Mouse (Mus musculus): Measurements from ENCODE around the gene Ddah1. TPM values are rescaled to one million over a fixed set of nuclear protein-coding genes. Genes with fewer than 3 reads are reported as not detected.

The Ddah1 gene
- polyA plus RNA-seq, 1 experiment = 43.7 TPM

DNA sequence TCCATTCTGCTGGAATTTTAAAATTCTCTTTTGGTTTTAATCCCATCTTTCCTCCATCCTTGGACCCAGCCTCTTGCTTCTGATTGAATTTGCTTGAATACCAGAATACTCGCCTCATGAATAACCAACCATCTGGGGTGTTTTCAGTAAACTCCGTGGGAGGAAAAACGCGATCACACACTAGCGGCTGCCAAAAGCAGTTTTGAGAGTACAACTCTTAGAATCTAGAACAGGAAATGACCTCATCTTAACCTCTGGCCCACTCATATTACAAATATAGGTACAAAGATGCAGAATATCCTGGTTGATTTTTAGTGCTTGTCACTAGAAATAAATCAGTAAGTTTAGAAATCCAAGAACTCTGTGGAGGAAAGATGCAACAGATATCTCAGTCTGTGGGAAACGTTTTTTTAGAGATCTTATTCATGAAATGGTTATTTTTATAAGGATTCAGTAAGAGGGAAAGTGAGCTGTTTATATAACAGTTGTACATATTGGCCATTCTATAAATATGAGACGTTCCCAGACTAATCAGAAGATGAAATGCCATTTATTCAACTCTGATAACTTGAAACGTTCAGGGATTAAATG is 75.6 kb downstream of the Ddah1 start:
- H3K9me3 ChIP-seq (replicated peaks; ENCODE audit: control insufficient read depth, insufficient read depth, low read length, poor library complexity, severe bottlenecking) = no peaks in the 10 kb centered on the region
- H3K36me3 ChIP-seq (ENCODE audit: control insufficient read depth, insufficient read depth, low read length, poor library complexity, severe bottlenecking) = no peaks in the 10 kb centered on the region
- no peak overlapping the region for H3K9ac ChIP-seq (ENCODE audit: low read depth, poor library complexity, severe bottlenecking)
- no peak overlapping the region for H3K4me3 ChIP-seq (ENCODE audit: low read depth, low read length)
- no peaks in the 10 kb centered on the region for H3K27me3 ChIP-seq (ENCODE audit: control insufficient read depth, insufficient read depth, low read length, poor library complexity, severe bottlenecking)
- H3K27ac ChIP-seq (ENCODE audit: insufficient read depth, low read length) = no peak overlapping the region
- no peaks in the 10 kb centered on the region for H3K4me1 ChIP-seq (ENCODE audit: control insufficient read depth, insufficient read depth, low read length)
- TF ChIP-seq EP300 (IDR thresholded peaks at IDR 0.05; ENCODE audit: insufficient read depth, low read depth, low read length) (no peak), CTCF (IDR thresholded peaks at IDR 0.05; ENCODE audit: low read depth, low read length) (no peak), POLR2A (IDR thresholded peaks at IDR 0.05; ENCODE audit: insufficient read depth, low read length) (no peak)

DNA sequence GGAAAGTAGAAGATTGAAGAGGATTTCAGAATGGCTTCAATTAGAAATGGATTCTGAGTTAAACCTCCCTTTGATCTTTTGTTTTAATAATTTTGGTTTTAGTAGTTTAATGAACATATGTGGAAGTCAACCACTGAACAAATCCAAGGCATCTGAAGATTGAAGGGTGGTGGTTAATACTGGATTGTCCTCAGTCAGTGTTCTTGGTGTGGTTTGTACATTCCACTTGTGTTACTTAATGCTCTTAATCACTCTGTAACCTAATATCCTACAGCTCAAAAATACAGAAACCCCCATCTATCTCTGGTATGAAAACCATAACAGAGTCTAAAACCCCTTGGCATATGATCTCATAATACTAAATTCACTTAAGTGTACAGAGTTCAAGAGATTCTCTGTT is 79.8 kb downstream of the Ddah1 start:
- H3K27me3 ChIP-seq (ENCODE audit: control insufficient read depth, insufficient read depth, low read length, poor library complexity, severe bottlenecking) = no peaks in the 10 kb centered on the region
- H3K36me3 ChIP-seq (ENCODE audit: control insufficient read depth, insufficient read depth, low read length, poor library complexity, severe bottlenecking) = no peaks in the 10 kb centered on the region
- no peak overlapping the region for H3K9ac ChIP-seq (ENCODE audit: low read depth, poor library complexity, severe bottlenecking)
- H3K9me3 ChIP-seq (replicated peaks; ENCODE audit: control insufficient read depth, insufficient read depth, low read length, poor library complexity, severe bottlenecking) = no peaks in the 10 kb centered on the region
- no peak overlapping the region for H3K27ac ChIP-seq (ENCODE audit: insufficient read depth, low read length)
- no peak overlapping the region for H3K4me3 ChIP-seq (ENCODE audit: low read depth, low read length)
- TF ChIP-seq CTCF (IDR thresholded peaks at IDR 0.05; ENCODE audit: low read depth, low read length) = no peak
- no peak for TF ChIP-seq EP300 (IDR thresholded peaks at IDR 0.05; ENCODE audit: insufficient read depth, low read depth, low read length)
- H3K4me1 ChIP-seq (ENCODE audit: control insufficient read depth, insufficient read depth, low read length) = no peaks in the 10 kb centered on the region

DNA sequence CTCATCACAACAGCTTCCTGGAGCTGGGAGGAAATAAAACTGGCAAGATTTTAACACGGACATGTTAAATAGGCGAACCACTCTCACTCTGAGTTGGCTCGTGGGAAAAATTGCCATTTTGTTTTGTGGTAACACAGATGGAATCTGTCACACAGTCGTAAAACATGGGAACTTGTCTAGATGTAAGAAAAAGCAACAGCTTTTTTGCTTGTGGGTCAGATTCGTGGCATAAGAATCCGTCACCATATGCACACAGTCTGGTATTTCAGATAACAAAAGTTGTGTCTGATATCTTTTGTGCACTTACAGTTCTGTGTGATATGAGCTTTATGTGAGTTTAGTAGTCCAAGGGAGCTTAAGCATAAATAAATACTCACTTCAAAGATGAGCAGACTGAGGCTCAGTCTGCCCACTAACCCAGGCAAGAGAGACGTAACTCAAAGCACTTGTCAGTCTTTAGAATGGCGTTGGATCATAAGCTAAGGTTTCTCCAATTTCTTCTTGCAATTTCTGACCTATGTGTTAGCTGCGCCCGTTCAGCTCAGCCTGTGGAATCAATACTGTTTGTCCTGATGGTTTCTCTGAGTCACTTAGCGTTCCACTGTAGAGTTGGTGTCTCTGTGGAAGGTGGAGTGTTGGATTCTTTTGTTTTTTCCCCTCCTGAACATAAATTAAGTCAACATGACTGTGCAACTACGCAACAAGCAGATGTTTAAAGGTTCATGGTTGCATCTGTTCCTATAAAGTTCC is 83.7 kb downstream of the Ddah1 start:
- Histone ChIP-seq H3K9me3 (replicated peaks; ENCODE audit: control insufficient read depth, insufficient read depth, low read length, poor library complexity, severe bottlenecking) (no peaks in the 10 kb centered on the region), H3K27ac (ENCODE audit: insufficient read depth, low read length) (no peak overlapping the region), H3K4me1 (ENCODE audit: control insufficient read depth, insufficient read depth, low read length) (no peaks in the 10 kb centered on the region), H3K9ac (ENCODE audit: low read depth, poor library complexity, severe bottlenecking) (no peak overlapping the region), H3K4me3 (ENCODE audit: low read depth, low read length) (no peak overlapping the region), H3K36me3 (ENCODE audit: control insufficient read depth, insufficient read depth, low read length, poor library complexity, severe bottlenecking) (no peaks in the 10 kb centered on the region), H3K27me3 (ENCODE audit: control insufficient read depth, insufficient read depth, low read length, poor library complexity, severe bottlenecking) (no peaks in the 10 kb centered on the region)
- TF ChIP-seq CTCF (IDR thresholded peaks at IDR 0.05; ENCODE audit: low read depth, low read length) (no peak), EP300 (IDR thresholded peaks at IDR 0.05; ENCODE audit: insufficient read depth, low read depth, low read length) (no peak)

DNA sequence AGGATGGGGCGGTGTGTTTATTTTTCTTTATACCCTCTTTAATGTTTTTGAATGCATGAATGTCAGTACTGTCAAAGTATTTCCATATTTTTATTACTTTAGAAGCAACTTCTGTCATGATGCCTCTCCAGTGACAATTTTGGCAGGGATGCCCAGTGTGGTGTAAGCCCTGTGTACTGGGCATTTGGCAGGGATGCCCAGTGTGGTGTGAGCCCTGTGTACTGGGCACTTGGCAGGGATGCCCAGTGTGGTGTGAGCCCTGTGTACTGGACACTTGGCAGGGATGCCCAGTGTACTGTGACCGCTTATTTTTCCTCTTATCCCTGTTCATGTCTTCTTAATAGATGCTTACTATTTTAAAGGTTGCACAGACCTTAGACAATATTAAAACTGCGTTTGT is 85.4 kb downstream of the Ddah1 start:
- Histone ChIP-seq H3K4me3 (ENCODE audit: low read depth, low read length) (no peak overlapping the region), H3K9me3 (replicated peaks; ENCODE audit: control insufficient read depth, insufficient read depth, low read length, poor library complexity, severe bottlenecking) (no peaks in the 10 kb centered on the region), H3K27me3 (ENCODE audit: control insufficient read depth, insufficient read depth, low read length, poor library complexity, severe bottlenecking) (no peaks in the 10 kb centered on the region), H3K36me3 (ENCODE audit: control insufficient read depth, insufficient read depth, low read length, poor library complexity, severe bottlenecking) (no peaks in the 10 kb centered on the region), H3K27ac (ENCODE audit: insufficient read depth, low read length) (no peak overlapping the region), H3K9ac (ENCODE audit: low read depth, poor library complexity, severe bottlenecking) (no peak overlapping the region), H3K4me1 (ENCODE audit: control insufficient read depth, insufficient read depth, low read length) (no peaks in the 10 kb centered on the region)
- no peak for TF ChIP-seq POLR2A (IDR thresholded peaks at IDR 0.05; ENCODE audit: insufficient read depth, low read length)

DNA sequence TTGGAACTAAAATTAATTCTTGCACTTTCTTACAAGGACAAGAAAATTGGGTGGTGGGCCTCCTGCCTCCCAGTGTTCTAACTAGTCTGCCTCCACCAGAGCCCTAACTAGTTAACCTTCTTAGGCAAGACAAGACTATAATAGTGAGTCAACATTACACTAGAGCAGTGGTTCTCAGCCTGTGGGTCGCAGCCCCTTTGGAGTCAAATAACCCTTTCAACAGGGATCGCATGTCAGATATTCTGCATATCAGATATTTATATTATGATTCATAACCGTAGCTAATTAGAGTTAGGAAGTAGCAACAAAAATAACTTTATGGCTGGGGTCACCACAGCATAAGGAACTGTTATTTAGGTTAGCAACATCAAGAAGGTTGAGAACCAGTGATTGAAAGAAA is 86.4 kb downstream of the Ddah1 start:
- no peak overlapping the region for H3K9ac ChIP-seq (ENCODE audit: low read depth, poor library complexity, severe bottlenecking)
- H3K27ac ChIP-seq (ENCODE audit: insufficient read depth, low read length) = no peak overlapping the region
- TF ChIP-seq CTCF (IDR thresholded peaks at IDR 0.05; ENCODE audit: low read depth, low read length) (no peak), EP300 (IDR thresholded peaks at IDR 0.05; ENCODE audit: insufficient read depth, low read depth, low read length) (no peak), POLR2A (IDR thresholded peaks at IDR 0.05; ENCODE audit: insufficient read depth, low read length) (no peak)
- no peaks in the 10 kb centered on the region for H3K9me3 ChIP-seq (replicated peaks; ENCODE audit: control insufficient read depth, insufficient read depth, low read length, poor library complexity, severe bottlenecking)
- H3K27me3 ChIP-seq (ENCODE audit: control insufficient read depth, insufficient read depth, low read length, poor library complexity, severe bottlenecking) = no peaks in the 10 kb centered on the region
- H3K4me3 ChIP-seq (ENCODE audit: low read depth, low read length) = no peak overlapping the region
- no peaks in the 10 kb centered on the region for H3K36me3 ChIP-seq (ENCODE audit: control insufficient read depth, insufficient read depth, low read length, poor library complexity, severe bottlenecking)
- H3K4me1 ChIP-seq (ENCODE audit: control insufficient read depth, insufficient read depth, low read length) = no peaks in the 10 kb centered on the region

DNA sequence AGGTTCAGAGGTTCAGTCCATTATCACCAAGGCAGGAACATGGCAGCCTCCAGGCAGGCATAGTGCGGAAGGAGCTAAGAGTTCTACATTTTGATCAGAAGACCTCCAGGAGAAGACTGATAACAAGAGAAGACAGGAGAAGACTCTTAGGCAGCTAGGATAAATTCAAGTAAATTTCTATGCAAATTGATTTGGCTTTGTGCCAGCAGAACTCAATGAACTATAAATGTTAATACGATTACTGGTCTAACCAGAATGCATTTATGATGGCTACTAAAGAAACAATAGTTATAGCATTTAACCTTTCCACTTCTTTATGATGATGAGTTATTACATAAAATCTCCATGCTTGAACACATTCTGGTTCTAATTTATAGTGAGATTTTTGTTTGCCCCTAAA is 87.8 kb downstream of the Ddah1 start:
- no peak for TF ChIP-seq CTCF (IDR thresholded peaks at IDR 0.05; ENCODE audit: low read depth, low read length)
- TF ChIP-seq POLR2A (IDR thresholded peaks at IDR 0.05; ENCODE audit: insufficient read depth, low read length) = no peak
- no peak for TF ChIP-seq EP300 (IDR thresholded peaks at IDR 0.05; ENCODE audit: insufficient read depth, low read depth, low read length)
- Histone ChIP-seq H3K27ac (ENCODE audit: insufficient read depth, low read length) (no peak overlapping the region), H3K9ac (ENCODE audit: low read depth, poor library complexity, severe bottlenecking) (no peak overlapping the region), H3K4me3 (ENCODE audit: low read depth, low read length) (no peak overlapping the region), H3K36me3 (ENCODE audit: control insufficient read depth, insufficient read depth, low read length, poor library complexity, severe bottlenecking) (no peaks in the 10 kb centered on the region), H3K4me1 (ENCODE audit: control insufficient read depth, insufficient read depth, low read length) (no peaks in the 10 kb centered on the region), H3K9me3 (replicated peaks; ENCODE audit: control insufficient read depth, insufficient read depth, low read length, poor library complexity, severe bottlenecking) (no peaks in the 10 kb centered on the region), H3K27me3 (ENCODE audit: control insufficient read depth, insufficient read depth, low read length, poor library complexity, severe bottlenecking) (no peaks in the 10 kb centered on the region)

Measured in ES-Bruce4 (cell line).